Mouse (Mus musculus) liver, postnatal 0 days (tissue): ENCODE results near the gene Pth2.

Source experiments
- CTCF ChIP-seq: sonication (generic); IDR thresholded peaks from 2 replicates; pipeline ENCODE4 v1.5.1; 2016; ENCODE audit warnings: antibody characterized with exemption, low read depth
- EP300 ChIP-seq: IDR thresholded peaks from 2 replicates; pipeline ENCODE4 v1.6.1; 2016; ENCODE audit warnings: antibody characterized with exemption, low read depth, mild to moderate bottlenecking

DNA sequence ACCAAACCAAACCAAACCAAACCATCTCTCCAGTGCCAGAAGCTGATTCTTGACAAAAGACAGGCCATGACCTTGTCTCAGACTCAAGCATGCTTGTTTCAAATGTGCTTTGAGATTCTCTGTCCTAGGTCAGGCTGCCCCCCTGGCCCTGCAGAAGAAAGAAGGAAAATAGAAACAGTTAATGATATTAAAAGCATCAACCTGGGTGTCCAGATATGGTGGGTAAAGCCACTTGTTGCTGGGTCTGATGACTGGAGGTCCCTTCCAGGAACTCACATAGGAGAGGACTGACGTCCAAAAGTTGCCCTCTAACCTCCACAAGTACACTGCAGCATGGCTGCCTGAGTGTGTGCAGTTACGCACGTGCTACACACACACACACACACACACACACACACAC is 19.9 kb upstream of the Pth2 start:
- TF ChIP-seq EP300 (no peak), CTCF (no peak)
